Mouse (Mus musculus): ENCODE data around the gene Stra6l. TPM values are rescaled to one million over a fixed set of nuclear protein-coding genes. Genes with fewer than 3 reads are reported as not detected.

The Stra6l gene
- 0.02 TPM in 1 of 2 replicates, not detected in the other for polyA plus RNA-seq (2012; rRNA removed)

DNA sequence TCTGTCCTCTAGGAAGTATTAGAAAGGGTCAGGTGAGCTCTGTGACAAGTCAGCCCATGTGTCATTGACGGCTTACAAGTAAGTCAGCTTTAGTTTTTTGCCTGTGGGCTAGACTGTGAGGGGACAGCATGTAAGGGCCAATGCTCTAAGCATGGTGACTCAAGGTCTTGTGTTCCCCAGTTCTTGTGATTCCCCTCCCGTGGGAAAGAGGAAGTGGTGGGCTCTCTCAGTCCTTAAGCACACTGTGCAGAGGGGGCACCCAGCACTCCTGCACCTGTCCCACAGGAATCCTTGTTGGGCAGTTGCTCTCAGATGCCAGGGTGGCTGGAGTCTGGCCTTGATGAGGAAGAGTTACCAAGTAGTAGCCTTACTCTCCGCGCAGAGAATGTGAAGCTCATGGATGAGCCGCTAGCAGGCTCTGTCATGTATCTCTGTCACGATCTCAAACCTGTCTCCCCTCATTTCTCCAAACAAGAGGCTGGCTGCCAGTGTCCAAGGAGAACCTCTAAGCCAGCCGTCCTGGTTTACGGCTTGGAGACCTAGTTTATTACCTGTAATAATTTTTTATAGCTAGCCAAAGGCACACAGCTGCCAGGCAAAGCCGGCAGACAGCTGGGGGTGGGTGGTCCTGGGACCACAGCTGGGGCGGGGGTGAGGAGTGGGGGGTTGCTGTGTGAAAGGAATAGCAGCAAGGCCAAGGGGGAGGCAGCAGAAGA is at the start of gene Stra6l:
TSS of gene Stra6l (plus strand) at position 556 of the 716 bp plus-strand sequence.
- Histone ChIP-seq H3K4me3 (ENCODE audit: insufficient read depth, low read length) (no peak within 1 kb of the TSS), H3K4me1 (ENCODE audit: control insufficient read depth, insufficient read depth, low read length) (no peaks in the 10 kb centered on the region), H3K27ac (ENCODE audit: insufficient read depth, low read length) (no peak within 1 kb of the TSS)
- TF ChIP-seq CTCF (IDR thresholded peaks at IDR 0.05; ENCODE audit: extremely low read depth, insufficient read depth, low read length) (no peak), POLR2A (IDR thresholded peaks at IDR 0.05; ENCODE audit: extremely low read depth, insufficient read depth, low read length) (no peak)

DNA sequence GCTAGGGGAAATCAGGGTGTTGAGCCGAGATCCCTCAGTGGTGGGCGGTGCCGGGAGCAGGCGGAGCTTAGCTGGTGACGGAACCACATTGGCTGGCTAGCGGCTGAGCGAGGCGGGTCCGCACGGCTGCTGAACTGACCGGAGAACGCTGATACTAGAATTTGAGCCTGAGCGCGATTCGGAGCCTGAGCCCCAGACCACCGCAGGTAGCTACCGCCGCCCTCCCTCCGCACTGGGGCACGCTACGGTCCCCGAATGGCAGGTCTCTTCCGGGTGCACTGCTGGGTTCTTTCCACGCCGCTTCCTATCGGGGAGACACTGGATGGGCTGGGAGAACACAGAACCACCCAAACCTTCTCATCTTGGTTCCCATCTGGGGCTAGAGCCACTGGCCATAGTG is 49.5 kb upstream of the Stra6l start, which contains the start of gene Aldh1b1:
TSS of gene Aldh1b1 (plus strand) at position 59 of the 400 bp plus-strand sequence.
- peak; percentile 13; the same call in 1 of the 2 replicates for TF ChIP-seq POLR2A (IDR thresholded peaks at IDR 0.05; ENCODE audit: extremely low read depth, insufficient read depth, low read length)
- no peak for TF ChIP-seq CTCF (IDR thresholded peaks at IDR 0.05; ENCODE audit: extremely low read depth, insufficient read depth, low read length)
- Histone ChIP-seq H3K27ac (ENCODE audit: insufficient read depth, low read length) (no peak within 1 kb of the TSS), H3K4me1 (ENCODE audit: control insufficient read depth, insufficient read depth, low read length) (no peaks in the 10 kb centered on the region), H3K4me3 (ENCODE audit: insufficient read depth, low read length) (peak within 1 kb of the TSS; percentile 69)

- Histone ChIP-seq H3K4me3 (ENCODE audit: insufficient read depth, low read length) (no peak overlapping the region), H3K27ac (ENCODE audit: insufficient read depth, low read length) (no peak overlapping the region), H3K4me1 (ENCODE audit: control insufficient read depth, insufficient read depth, low read length) (no peaks in the 10 kb centered on the region)
- TF ChIP-seq CTCF (IDR thresholded peaks at IDR 0.05; ENCODE audit: extremely low read depth, insufficient read depth, low read length) (no peak), POLR2A (IDR thresholded peaks at IDR 0.05; ENCODE audit: extremely low read depth, insufficient read depth, low read length) (no peak)
Measured at GRCm38 (mm10) chr4:45799956-45800537, 48.4 kb upstream of the Stra6l start.

GRCm38 (mm10) chr4:45802900-45803299 is 45.6 kb upstream of the Stra6l start:
- Histone ChIP-seq H3K4me3 (ENCODE audit: insufficient read depth, low read length) (no peak overlapping the region), H3K4me1 (ENCODE audit: control insufficient read depth, insufficient read depth, low read length) (no peaks in the 10 kb centered on the region), H3K27ac (ENCODE audit: insufficient read depth, low read length) (no peak overlapping the region)
- TF ChIP-seq POLR2A (IDR thresholded peaks at IDR 0.05; ENCODE audit: extremely low read depth, insufficient read depth, low read length) = no peak
- TF ChIP-seq CTCF (IDR thresholded peaks at IDR 0.05; ENCODE audit: extremely low read depth, insufficient read depth, low read length) = no peak

GRCm38 (mm10) chr4:45808034-45808433 is 40.4 kb upstream of the Stra6l start:
- no peak for TF ChIP-seq POLR2A (IDR thresholded peaks at IDR 0.05; ENCODE audit: extremely low read depth, insufficient read depth, low read length)
- no peak for TF ChIP-seq CTCF (IDR thresholded peaks at IDR 0.05; ENCODE audit: extremely low read depth, insufficient read depth, low read length)
- no peaks in the 10 kb centered on the region for H3K4me1 ChIP-seq (ENCODE audit: control insufficient read depth, insufficient read depth, low read length)
- H3K4me3 ChIP-seq (ENCODE audit: insufficient read depth, low read length) = no peak overlapping the region
- H3K27ac ChIP-seq (ENCODE audit: insufficient read depth, low read length) = no peak overlapping the region

DNA sequence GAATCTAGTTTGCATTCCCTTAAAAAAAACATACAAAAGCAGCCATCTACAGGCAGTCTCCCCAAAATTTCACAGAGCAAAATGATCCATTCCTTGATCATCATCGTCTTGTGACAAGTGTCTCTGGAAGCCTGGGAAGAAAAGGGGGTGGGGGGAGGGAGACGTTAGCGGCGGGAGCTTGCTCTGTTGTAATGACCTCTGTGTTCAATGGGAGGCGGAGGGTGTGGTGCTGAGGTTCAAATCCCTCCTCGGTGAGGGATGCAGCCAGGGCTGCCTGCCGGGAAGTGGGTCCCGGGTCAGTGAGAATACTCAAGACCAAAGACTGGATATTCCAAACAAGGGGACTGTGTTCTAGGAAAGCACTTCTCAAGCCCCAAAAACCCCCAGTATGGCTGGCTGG is 37.2 kb upstream of the Stra6l start:
- Histone ChIP-seq H3K27ac (ENCODE audit: insufficient read depth, low read length) (no peak overlapping the region), H3K4me3 (ENCODE audit: insufficient read depth, low read length) (no peak overlapping the region), H3K4me1 (ENCODE audit: control insufficient read depth, insufficient read depth, low read length) (no peaks in the 10 kb centered on the region)
- no peak for TF ChIP-seq POLR2A (IDR thresholded peaks at IDR 0.05; ENCODE audit: extremely low read depth, insufficient read depth, low read length)
- no peak for TF ChIP-seq CTCF (IDR thresholded peaks at IDR 0.05; ENCODE audit: extremely low read depth, insufficient read depth, low read length)

DNA sequence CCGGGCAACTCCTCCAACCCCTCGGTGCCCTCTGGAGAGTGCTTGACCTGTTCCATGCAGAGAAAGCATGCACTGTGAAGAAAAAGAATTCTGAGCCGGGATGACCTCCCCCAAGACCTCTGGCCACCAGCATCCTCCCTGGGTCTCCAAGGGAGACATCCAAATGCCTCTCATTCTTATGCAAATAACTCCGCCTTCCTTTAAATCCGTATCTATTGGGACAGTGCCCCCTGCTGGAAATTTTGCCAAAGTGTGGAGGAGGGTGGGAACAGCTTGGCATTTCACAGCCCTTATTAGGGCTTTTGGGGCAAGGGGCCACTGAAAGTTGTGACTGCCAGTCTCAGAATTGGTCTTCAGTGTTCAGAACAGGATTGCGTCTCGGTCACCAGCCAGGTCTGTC is 32.9 kb upstream of the Stra6l start:
- H3K4me1 ChIP-seq (ENCODE audit: control insufficient read depth, insufficient read depth, low read length) = 0 out of 2 replicates have a peak, but pooled peaks cover 1% of the 10 kb centered on the region
- no peak overlapping the region for H3K27ac ChIP-seq (ENCODE audit: insufficient read depth, low read length)
- H3K4me3 ChIP-seq (ENCODE audit: insufficient read depth, low read length) = no peak overlapping the region
- TF ChIP-seq CTCF (IDR thresholded peaks at IDR 0.05; ENCODE audit: extremely low read depth, insufficient read depth, low read length) = peak; percentile 48; the same call in 1 of the 2 replicates
- TF ChIP-seq POLR2A (IDR thresholded peaks at IDR 0.05; ENCODE audit: extremely low read depth, insufficient read depth, low read length) = no peak

DNA sequence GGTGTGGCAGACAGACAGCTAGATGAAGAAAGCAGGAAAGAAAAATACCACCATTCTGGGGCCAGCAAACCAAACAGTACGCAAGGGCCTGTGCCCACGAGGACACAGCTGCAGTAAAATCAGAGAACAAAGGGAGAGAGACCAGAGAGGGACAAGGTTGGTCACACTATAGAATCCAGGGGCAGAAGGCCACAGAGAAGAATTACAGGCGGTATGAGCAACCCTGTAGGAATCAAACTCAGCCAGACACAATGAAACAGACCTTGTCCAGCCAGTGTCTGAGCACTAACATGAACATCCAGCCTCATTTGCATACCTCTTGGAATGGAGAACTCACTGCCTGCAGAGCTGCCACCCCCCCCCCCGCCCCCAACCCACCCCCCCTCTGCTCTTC is 29.7 kb upstream of the Stra6l start:
- Histone ChIP-seq H3K4me1 (ENCODE audit: control insufficient read depth, insufficient read depth, low read length) (0 out of 2 replicates have a peak, but pooled peaks cover 1% of the 10 kb centered on the region), H3K4me3 (ENCODE audit: insufficient read depth, low read length) (no peak overlapping the region), H3K27ac (ENCODE audit: insufficient read depth, low read length) (no peak overlapping the region)
- TF ChIP-seq POLR2A (IDR thresholded peaks at IDR 0.05; ENCODE audit: extremely low read depth, insufficient read depth, low read length) (no peak), CTCF (IDR thresholded peaks at IDR 0.05; ENCODE audit: extremely low read depth, insufficient read depth, low read length) (no peak)

DNA sequence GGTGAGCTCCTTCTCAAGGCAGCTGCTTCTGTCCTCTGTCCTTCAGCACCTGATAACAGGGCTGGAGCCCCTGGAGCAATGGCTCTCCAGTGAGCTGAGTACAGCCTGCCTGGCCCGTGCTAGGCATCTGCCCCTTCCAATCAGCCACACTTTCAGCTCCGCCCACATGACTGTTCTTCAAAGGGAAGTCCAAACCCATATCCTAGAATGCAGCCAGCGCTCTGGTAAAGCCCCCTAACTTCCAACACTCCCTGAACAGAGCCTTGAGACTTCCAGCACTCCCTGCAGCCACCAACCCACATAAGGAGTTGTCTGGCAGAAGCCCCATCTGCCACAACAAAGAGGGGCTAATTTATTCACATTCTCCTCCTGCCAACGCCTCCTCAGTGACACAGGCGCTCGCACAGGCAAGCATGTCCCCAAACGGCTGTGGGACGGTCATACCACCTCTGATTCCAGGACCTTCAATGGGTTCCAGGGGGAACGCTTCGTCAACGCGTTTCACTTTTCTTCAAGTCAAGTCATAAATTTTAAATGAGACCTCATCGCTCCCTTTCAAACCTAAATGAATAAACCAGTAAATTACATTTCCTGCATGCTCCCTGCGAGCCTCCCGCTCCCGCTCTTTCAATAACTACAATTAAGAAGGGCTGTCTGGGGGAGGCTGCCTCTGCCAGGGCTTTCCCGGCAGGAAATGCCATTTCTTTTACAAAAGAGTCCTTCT is 29.1 kb upstream of the Stra6l start:
- Histone ChIP-seq H3K27ac (ENCODE audit: insufficient read depth, low read length) (no peak overlapping the region), H3K4me3 (ENCODE audit: insufficient read depth, low read length) (0 out of 2 replicates have a peak overlapping the region, but pooled peaks have one; percentile 4), H3K4me1 (ENCODE audit: control insufficient read depth, insufficient read depth, low read length) (0 out of 2 replicates have a peak, but pooled peaks cover 1% of the 10 kb centered on the region)
- TF ChIP-seq POLR2A (IDR thresholded peaks at IDR 0.05; ENCODE audit: extremely low read depth, insufficient read depth, low read length) (no peak), CTCF (IDR thresholded peaks at IDR 0.05; ENCODE audit: extremely low read depth, insufficient read depth, low read length) (no peak)

Data from cortical plate, adult 2 months (tissue).